Mouse (Mus musculus): ENCODE data around the gene 1700080E11Rik. TPM values are rescaled to one million over a fixed set of nuclear protein-coding genes. Genes with fewer than 3 reads are reported as not detected.

1700080E11Rik gene
- polyA plus RNA-seq, 1 experiment from 2014 or later, result not detected

DNA sequence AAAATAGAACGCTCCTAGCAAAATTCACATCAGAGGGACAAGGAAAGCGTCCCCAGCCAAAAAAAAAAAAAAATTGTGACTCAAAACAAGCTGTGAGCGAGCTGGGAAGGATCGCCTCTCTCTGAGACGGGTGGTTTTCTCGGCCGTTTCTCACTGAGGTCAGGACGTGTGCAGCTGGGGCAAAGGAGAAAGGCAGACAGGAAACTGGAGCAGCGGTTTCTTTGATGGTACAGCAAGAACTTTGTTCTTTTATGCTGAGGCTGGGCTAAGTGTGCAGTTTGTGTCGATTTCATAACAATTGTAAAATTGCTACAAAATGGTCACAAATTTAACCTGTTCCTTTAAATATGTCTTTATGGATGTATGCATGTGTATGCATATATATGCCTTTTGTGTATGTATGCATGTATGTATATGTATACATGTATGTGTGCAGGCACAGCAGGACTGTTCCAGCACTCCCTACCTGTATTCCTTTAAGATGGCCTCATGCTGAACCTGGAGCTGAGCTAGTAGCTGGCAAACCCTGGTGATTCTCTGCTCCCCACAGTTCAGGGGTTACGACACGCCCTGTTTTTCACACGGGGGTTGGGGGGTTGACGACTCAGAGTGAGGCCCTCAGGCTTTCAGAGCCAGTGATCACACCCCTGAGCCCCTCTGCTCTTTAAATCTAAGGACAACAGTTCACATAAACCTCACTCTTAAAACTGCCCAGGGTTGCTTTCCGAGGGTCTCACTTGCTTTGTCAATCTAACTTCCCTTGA is 43.9 kb downstream of the 1700080E11Rik start:
- Histone ChIP-seq H3K27ac (no peak overlapping the region), H3K36me3 (no peaks in the 10 kb centered on the region), H3K4me1 (no peaks in the 10 kb centered on the region; the same call in 1 of the 2 replicates), H3K9ac (no peak overlapping the region), H3K9me3 (no peaks in the 10 kb centered on the region), H3K4me3 (no peak overlapping the region), H3K4me2 (replicated peaks) (no peak overlapping the region), H3K27me3 (replicated peaks) (no peaks in the 10 kb centered on the region)
- WGBS, result 61% methylated on average over 15 of the region's 15 CpGs
- ATAC-seq (ENCODE audit: low FRiP score, low read depth), result no peak

Other genes starting within 250 kb of the 1700080E11Rik start
- gene Mrpl3, start 91.9 kb downstream of the 1700080E11Rik start, polyA plus RNA-seq (2016; fragmentation: Nextera tagmentation; extraction: Ambion mirVana), result 114 and 115 TPM in 2 replicates
- gene Nudt16, start 13.3 kb downstream of the 1700080E11Rik start, polyA plus RNA-seq (2016; fragmentation: Nextera tagmentation; extraction: Ambion mirVana), result 21.0 and 21.3 TPM in 2 replicates

Measured in neural tube, embryonic 12.5 days (tissue).